Mouse (Mus musculus) embryo, embryonic 11.5 days (tissue): ENCODE results near the gene Siae.

Experiments used
- DNase-seq: peaks from one replicate; pipeline ENCODE4 v3.0.0-alpha.2; 2012; ENCODE audit warnings: low read depth, low spot score

The Siae gene

DNA sequence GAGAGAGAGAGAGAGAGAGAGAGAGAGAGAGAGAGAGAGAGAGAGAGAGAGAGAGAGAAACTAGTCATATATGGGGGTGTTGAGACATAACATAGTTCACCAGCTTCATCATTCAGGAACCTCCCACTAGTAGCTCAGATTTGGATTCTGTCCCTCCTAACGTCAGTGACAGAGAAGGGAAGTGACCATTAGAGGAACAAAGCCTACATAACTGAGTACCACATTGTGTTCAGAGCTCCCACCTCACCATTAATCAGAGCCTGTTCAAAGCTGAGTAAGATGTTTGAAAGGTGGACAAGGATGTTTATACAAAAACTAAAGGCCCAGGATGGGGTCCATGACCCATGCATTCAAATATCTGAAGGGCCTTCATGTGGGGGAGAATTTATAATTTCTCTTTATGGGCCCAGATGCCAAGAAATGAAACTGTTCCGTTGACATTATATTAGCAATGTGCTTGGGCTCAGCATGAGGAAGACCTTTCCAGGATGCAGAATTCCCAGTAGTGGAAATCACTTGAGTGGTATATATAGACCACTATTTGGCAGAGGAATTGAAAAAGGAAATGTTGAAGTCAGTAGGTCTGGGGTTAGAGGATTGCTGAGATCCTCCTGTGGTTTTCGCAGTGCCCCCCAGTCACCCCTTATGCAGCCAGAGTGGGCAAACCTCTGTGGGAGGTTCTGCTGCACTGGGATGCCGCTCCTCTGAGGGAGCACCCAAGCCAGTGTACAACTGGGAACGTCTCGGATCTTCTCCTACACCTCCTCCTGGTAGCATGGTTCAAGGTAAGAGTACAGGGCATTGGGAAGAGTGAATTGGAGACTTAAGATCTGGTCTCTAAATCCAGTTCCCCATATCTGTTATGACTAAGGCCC is 14.6 kb upstream of the Siae start:
- no peak for DNase-seq

DNA sequence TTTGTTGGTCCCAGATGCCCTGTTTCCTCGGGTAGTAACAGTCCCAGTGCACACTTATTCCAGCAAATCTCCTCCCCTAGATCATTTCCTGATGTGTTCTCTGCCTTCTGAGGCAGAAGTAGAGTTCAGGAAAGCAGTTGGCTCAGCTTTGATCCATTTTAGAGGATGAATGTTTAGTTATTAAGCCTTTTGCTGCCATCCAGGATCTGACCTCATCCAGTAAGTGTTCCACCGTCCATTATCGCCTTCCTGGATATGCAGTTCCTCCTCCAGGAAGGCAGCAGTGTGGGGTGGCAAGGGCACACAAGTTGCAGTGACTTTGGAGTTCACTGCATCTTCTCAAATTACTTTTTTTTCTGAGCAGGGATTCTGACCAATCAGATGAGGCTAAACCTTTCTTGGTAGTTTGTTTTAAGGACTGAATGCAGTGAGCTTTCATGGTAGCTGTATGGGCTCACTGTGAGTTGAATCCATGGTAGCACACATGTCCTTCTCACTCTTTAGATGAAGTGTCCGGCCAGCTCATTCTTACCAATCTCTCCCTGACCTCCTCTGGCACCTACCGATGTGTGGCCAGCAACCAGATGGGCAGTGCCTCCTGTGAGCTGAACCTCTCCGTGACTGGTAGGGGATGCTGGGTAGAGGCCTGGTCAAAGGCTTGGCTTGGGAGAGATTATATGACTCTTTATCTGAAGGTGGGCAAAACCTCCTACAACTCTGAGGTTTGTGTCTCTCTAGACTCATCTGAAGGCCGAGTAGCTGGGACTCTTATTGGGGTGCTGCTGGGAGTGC is 13.5 kb upstream of the Siae start:
- DNase-seq: no peak

DNA sequence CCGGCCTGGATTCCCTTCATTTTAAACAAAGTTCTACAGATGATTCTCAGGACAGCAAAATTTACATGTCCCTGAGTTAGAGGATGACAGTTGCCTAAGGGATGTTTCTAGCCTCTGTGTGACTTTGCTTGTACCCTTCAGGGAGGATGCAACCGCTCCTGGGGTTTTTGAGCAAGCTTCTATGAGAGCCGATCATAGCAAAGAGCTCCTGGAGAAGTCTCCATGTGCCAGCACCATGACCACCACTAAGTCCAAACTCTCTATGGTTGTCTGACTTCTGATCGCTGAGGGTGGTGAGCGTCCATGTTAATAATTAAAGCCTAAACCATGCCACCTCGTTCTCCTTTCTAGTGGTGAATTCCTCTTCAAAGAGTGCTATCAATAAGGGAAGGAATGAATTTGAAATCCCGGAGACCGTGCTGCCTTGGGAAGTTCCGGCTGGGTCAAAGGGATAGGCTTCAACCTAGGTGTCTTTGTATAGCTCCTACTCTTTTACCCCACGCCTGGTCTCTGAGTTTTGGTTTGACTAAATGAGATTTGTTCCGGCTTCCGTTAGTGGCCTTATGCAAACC is 11.5 kb upstream of the Siae start:
- DNase-seq: no peak

DNA sequence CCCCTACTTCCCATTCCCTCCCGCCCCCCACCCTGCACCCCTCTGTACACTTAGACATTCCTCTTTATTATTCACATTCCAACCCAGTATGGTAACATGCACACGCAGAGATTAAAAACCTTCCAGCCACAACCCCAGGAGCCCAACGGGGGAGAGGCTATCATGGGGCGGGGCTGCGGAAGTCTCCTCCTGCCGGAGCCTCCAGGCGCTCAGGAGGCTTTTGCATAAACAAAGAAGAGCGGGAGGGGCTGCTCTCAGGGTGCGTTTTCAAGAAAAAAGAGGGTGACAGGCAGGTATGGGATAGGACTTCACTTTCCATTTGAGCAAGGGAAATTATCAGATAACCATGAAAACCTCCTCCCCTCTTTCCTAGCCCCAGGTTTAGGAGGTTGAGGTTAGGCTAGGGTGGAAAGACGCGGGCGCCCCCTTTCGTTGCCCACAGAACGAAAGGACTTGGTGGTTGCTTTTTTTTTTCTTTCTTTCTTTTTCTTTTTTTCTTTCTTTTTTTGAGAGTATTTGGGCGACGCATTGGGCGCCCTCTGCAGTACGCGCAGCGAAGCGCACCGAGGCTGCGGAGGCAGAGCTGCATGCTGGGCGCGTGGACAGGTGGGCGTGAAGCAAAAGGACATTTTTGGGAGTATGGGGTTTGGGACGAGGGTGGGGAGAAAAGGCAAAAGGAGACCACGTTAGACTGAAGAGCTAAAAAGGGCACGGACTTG is 10.9 kb upstream of the Siae start:
- no peak for DNase-seq

DNA sequence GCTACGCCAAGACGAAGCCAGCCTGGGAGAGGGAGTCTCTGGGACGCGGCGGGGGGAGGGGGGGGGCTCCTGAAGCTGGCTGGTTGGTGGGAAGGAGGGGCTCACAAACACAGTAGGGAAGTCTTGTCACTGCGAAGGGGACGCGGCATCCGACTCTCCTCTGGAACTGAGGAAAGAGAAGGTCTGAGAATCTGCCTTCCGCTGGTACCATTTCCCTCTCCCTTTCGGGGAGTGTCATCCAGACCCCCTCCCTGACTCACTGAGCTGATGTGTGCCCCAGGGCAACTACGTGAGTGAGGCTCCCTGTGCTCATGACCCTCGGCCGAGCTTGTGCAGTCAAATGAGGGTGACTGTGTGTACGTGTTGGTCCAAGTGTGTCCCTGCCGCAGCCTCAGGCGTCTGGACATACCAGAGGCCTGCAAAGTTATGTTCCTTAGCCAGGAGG is 10.3 kb upstream of the Siae start:
- no peak for DNase-seq

DNA sequence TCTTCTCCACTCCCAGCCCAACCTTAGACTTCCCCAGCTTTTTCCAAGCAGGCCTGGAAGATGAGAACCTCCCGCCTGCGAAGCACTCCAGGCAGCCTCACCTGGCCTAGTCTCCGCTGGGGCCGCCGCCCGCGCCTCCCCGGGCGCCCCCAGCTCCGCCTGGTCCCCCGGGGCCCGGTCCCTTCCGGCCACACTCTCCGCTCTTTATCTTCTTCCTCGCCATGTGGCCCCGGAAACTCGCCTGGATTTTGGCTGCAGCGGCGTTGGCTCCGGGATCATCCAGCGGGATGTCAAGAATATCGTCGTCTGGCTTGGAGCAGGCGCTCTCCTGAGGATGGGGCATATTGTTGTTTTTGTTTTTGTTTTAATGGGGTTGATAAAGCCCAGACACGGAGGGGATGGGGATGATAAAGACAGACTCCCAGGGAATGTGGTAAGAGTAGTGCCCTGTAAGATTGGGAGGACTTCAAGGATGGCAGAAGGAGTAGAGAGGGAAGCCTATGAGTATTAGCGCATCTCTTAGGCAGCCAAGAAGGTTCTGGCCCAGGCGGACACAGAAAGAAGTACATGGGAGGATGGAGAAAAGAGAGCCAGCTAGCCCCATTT is 9.5 kb upstream of the Siae start:
- DNase-seq: no peak

DNA sequence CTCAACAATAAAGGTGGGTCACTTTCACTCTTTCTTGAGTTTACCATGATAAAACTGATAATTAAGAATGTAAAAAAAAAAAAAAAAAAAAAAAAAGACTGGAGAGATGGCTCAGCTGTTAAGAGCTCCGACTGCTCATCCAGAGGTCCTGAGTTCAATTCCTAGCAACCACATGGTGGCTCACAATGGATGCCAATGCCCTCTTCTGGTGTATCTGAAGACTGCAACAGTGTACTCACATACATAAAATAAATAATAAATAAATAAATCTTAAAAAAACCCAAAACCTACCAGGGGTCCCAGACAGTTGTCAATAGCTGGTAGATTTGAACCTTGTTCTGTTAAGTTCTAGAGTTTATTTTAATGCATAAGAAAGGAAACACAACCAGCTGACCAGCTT is 8.6 kb upstream of the Siae start:
- no peak for DNase-seq

DNA sequence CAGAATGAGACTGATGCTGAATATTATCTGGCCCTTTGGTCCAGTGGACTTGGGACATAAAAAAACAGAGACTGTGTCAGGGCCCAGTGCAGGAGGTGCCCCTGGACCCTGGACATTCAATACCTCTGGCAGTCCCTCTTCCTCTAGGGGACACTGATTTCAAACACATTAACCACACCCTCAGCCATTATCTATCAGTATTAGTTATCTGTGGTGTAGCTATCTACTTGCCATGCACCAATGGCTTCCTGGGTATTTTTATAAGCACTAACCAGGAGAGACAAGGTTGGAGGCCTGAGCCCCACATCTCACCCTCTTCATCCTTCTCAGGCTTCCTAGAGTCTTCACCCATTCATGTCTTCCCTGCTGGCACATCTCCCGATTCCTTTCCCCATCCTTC is 5.1 kb upstream of the Siae start:
- no peak for DNase-seq

DNA sequence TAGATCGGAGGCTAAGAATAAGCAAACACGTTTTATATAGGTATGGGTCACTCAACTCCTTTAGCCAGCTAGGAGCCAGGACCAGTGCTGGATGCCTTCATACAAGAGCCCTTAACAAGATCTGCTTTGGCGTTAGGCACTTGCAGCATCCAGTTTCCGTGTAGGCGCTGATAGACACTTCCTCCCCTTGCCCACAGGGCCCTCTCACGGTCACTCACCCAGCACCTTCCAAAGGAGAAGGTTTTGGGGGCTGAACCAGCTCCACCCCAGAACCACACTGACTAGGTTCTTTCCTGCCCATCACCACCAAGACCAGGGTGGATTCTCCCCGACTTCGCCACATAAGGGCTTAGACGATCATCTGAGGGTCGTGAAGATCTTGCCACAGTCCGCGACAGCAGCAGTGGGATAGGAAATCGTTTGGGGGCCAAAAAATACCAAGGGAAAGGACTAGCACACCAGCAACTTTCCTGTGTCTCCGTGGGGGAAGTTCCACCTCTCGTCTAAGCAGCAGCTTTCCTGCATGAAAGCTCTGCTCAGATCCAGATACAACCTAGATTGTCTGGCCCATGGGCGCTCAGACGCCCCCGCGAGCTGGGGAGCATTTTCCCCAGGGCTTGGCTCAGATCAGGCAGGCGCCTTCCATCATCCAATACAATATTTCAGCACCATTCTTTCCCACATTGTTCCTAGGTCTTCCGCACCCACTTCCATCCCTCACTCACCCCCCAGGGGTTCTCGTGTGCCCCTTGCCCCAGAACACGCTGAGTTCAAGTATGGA is 3.6 kb upstream of the Siae start:
- DNase-seq: no peak

DNA sequence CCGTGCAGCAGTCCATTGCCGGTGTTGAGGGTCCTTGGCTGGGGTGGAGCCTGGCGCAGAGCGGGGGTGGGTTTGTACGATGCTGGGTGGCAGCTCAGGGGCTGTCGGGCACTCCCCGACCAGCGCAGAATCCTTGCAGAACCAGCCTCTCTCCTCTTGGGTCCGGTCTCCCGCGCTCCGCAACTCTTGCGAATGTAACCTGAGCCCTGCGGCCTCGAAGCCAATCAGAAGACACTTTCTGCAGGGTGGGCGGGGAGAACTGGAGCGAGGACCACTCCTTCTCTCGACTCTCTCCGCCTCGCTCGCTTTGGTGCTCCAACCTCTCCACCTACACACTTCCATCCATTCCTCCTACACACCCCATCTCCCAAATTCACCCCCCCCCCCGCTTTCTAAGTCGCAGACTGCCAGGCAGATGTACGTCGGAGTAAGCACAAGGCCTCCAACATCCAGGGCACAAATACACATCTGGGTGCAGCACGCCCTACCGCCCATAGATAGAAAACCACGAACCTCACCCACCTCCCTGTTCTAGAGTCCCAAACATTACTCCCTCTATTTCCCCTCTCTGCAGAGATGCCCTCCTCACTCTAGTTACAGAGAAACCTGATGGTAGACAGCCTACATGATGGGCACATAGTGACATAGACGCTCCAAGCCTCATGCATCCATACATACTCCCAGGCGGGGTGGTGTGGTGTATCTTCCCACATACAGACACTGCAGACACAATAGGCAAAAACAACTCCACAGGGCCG is 2.8 kb upstream of the Siae start, which contains the start of gene Nrgn:
Gene Nrgn (minus strand): TSS at position 369 of the 758 bp plus-strand sequence.
- peak; percentile 75 for DNase-seq

DNA sequence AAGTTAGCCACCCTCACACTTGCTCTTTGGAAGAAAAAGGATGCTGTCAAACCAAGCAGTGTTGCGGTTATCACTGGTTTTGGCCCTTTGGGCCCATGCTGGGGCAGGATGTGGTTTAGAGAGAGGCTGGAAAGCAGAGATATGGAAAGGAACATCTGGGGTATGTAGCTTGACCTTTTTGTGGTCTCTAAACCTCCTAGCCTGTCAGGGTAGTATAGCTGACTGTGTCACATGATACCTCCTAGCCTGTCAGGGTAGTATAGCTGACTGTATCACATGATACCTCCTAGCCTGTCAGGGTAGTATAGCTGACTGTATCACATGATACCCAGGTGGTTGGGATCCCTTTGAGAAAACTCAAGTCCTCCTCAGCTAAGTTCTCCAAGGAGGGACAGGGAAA is 1.2 kb upstream of the Siae start:
- DNase-seq: no peak

DNA sequence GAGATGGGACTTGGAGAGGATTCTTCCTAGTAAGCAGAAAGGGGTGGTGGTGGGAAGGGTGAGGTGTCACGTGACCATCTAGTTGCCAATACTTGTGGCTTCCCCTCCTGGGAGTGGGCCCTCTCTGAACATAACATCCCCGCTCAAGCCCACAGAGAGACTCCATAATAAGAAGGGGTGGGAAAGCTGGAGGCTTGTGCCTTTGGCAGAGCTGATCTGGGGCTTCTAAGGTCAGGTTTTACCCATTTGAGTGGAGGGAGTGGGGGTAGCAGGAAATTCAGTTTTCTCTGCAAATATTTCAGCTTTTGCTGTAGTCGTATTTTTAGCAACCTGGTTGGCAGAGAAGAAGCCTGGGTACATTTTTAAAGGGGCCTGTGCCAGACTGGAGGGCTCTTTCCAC is 868 bp downstream of the Siae start:
- no peak for DNase-seq

DNA sequence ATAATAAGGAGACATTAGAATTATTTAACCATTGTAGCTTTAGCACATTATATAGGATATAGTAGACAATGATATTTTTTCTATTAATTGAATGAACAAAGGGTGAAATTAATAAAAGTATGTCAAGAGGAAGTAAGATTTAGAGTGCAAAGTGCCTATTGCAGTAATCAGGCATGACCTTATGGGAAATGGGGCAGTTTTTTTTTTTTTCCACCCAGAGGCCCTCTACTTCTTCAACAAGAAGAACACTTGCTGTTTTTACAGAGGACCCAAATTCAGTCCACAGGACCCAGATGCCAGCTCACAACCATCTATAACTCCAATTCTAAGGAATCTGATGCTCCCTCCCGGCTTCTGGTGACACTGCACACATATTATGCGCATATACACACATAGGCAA is 5.1 kb downstream of the Siae start:
- no peak for DNase-seq

DNA sequence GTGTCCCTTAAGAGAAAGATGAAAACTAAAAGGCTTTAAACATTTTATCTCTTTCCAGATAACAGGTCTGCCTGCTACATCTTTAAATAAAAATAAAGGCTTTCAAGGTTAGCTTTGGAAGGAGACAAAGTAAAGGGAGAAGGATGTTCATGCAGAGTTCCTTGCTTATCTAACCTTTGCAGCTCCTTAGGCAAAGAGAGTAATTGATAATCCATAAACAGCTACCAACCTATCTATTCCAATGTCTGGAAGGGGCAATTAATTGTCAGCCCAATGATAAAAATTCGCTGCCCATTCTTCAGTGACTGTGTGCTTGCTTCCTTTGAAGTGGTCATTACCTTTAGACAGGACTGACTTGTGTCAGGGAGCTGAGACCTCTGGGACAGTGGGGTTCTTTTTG is 8.3 kb downstream of the Siae start:
- no peak for DNase-seq

DNA sequence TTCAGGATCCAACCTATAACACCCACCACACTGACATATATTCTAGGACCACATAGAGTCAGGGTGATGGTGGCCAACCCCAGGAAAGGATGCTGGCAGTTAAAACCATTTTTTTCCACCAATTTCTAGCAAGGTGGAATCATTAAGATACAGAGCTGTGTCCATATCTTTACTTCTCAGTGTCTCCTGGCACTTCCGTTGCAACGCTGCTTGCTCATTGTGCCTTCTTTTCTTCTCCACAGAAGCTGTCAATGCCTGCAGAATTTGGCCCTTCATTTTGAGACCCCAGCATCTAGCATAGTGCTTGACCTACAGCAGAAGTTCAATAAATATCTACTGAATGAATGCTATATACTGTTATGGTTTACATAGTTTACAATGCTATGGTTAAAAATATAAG is 11.5 kb downstream of the Siae start:
- DNase-seq: no peak

DNA sequence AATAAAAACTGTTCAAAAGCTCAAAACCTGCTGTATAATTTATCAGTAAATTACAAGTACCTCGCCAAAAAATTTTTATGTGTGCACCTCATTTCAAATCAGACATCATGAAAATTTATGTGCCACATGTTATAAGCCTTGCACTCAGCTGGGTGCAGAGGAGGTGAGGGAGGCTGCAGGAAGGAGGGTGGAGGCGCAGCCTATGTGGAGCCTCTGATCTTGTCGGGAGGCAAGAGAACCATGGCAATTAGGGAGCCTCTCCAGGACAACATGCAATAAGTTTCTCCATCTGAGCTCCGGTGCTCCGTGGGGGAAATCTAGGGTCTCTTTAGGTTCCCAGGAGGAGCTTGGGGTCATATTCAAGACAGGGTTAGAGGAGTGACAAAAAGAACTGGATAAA is 12.0 kb downstream of the Siae start:
- DNase-seq: no peak

DNA sequence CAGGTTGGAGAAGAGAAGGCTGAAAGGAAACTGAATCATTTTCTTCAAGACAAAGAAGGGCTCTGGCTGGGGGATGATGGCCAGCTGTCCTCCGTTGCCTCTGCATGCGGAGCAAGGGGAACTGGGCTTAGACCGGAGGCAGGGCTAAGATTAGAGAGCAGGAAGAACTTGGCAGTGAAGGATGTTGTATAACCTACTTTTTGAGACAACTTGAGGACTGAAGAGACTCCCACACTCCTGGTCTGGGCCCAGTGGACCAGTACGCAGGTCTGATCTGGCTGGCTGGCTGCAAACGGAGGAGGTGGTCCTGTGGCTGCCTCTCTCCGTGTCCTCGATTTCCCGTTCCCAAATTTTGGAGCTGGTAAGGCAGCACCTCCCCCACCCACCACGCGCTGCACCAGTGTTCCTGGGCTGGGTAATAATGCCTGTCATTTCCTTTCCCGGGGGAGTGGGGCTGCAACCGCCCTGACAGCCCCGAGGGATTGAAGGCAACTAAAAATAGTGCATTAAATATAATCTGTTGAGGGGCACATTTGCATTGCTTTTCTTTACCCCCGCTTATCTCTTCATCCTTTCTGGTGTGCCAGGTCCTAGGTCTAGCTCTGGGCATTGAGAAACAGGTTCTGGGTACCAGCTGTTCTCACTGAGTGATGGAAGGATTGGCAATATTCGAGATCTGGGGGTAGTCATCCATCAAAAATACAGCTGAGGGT is 12.6 kb downstream of the Siae start:
- no peak for DNase-seq

DNA sequence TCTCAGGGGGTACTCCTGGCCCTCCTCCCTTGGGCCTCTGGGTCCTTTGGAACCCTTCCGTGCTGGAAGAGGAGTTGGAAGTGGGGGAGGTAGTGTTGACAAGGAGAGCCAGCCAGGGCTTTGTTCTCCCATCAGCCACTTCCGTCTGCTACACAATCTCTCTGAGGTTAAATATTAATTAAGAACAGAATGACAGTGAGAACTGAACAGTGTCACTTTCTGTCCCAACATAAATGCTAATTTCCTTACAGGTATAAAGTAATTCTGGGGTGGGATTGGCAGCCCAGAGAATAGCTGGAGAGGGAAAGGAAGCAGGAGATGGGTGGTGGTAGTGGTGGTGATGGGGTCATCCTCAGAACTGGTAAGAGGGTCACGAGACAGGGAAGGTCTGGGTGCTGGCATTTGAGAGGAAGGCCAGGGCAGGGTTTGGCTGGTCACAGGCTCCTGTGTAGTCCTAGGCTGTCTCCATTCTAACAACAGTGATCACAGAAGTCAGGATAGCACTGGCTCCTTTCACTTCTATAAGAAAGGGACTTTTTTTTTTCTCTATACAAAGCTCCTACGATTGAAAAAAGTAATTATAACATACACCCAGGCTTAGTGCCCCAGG is 13.2 kb downstream of the Siae start:
- no peak for DNase-seq
